Mouse (Mus musculus) heart, postnatal 0 days (tissue): ENCODE results near the gene Rbms3.

Source experiments
- CTCF ChIP-seq: IDR thresholded peaks from 2 replicates; pipeline ENCODE4 v1.5.1; 2016; ENCODE audit warnings: antibody characterized with exemption, control low read depth, low read depth
- EP300 ChIP-seq: IDR thresholded peaks from 2 replicates; pipeline ENCODE4 v1.6.1; 2016; ENCODE audit warnings: antibody characterized with exemption, low read depth

DNA sequence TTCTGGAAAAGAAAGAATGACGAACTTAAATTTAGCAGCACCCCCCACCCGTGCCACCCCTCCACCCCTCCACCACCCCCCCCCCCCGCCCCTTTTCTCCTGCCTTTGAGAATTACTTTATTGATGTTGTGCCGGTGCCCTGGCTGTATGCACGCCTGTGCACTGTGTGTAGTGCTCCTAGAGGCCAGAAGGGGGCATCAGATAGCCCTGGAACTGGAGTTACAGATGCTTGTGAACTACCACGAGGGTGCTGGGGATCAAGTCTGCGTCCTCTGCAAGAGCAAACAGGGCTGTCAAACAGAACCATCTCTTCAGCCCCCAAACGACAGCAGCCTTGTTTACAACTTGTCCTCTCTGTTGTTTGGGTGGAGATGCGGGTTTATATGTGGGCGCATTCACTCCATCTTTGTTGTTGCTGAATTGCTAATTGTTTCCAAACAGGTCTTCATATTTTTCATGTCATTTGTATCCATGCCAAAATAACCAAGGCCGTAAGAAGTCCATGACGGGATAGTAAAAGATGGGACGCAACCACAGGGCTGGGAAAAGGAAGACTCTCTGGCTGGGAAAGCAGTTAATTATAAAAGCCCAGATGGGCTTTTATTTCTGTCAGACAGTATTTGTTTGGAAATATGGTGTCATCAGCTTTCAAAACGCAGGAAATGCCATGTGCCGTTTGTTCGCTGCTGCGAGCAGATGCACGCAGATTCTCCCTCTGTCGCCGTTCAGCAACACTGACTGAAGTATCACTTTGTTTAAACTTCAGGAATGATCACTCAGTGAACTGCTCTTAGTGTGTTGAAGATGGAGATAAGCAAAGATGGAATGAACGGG is 652.9 kb downstream of the Rbms3 start:
- TF ChIP-seq EP300 (no peak), CTCF (no peak)
